Mouse (Mus musculus) embryo, embryonic 10 days (tissue): Measurements from ENCODE around the gene Tceal8.
"Not testable (repeated sequence)": the region's sequence is repeated elsewhere in the genome, so short reads cannot be mapped to it uniquely, and the experiment has no call there.

Source experiments
- DNase-seq: peaks from one replicate; pipeline ENCODE4 v3.0.0-alpha.2; 2015; ENCODE audit warnings: low spot score

Gene Tceal8

DNA sequence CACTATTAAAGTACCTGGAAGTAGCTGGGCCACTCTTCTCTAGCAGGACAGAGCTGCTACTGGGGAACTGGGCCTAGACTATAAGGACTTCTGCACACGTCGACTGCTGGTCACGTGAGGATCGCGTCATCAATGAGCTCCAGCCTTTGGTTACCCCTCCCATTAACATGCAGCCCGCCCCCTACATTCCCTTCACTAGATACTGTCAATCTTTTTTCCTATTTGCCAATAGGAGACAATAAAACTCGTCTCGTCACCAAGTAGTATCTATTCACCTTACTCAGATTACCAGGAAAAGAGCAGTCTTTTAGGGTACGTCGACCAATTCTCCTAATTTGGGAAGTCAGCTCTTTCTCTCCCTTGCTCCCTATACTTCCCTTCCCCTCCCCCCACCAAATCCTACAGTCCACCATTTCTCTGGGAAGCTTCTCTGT lies at the start of gene Tceal8:
TSS of gene Tceal8 (minus strand) at position 225 of the 434 bp plus-strand sequence.
- DNase-seq = peak; percentile 95

DNA sequence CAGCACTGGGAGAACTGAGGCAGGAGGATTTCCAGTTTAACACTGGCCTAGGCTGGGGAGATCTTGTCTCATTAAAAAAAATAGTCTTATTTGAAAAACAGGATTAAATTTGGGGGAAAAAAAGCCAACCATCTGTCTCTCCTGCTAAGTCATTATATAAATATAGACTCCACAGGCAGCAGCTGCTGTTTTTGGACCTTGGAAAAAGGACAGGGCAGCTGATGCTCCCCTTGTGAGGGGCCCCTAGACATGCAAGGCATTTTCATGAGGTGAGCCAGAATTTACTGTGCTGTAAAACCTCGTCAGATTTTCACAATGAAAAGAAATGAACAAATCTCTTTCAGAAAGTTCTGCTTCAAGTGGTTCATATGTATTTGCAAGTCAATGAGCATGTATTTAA lies 44.2 kb upstream of the Tceal8 start:
- no peak for DNase-seq

DNA sequence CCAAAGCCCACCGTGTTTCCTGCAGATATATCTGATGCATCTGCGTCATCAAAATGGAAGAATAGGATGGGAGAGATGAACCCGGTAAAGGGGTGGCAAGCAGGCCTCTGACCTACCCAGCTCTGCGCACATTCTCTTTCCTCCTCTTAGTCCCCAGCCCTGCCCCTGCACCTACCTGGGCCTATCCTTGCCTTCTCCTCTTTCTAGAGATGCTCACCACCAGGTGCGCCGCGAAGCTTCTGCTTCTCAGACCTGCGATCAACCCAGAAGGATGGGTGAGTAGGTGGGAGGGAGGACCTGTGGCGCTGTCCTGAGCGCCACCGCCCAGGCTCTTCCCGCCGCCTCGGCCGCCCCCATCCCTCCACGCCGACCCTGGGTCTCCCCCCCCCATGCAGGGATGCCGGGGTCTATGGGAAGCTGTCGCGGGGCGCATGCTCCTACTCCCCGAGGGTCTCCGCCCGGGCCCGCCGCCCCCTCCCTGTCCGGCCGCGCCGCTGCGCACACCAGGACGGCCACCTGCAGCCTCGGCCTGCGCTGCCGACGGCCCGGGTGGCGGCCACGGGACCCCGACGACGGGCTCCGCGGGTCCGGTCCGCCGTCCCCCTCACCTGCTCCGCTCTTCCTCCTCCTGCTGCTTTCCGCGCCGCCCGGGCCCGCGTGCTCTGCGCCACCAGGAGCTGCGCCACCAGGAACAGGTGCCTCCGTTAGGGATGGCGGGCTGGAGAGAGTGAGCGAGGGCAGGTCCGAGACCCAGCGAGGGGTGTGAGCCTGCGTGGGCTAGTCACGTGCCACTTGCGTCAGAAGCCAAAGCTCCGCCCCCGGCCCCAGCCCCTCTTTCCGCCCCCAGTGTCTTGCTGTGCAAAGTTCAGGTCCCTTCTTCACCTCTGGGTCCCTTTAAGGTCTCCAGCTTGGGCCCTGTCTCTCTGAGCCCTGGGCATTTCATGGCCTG lies 42.9 kb upstream of the Tceal8 start, which contains the start of the genes Tceal7 and Bex1:
TSS of gene Tceal7 (plus strand) at position 51 of the 949 bp plus-strand sequence.
TSS of gene Bex1 (minus strand) at position 785 of the 949 bp plus-strand sequence.
- not testable (repeated sequence) for DNase-seq

DNA sequence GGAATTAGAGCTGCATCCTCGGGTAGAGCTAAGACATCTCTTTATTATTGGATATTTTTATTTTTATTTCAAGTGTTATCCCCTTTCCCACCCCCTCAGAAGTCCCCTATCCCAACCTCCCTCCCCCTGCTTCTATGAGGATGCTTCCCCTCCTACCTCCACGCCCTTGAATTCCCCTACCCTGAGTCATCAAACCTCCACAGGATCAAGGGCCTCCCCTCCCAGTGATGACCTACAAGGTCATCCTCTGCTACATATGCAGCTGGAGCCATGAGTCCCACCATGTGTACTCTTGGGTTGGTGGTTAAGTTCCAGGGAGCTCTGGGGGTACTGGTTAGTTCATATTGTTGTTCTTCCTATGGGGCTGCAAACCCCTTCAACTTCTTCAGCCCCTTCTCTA lies 41.3 kb upstream of the Tceal8 start:
- no peak for DNase-seq

DNA sequence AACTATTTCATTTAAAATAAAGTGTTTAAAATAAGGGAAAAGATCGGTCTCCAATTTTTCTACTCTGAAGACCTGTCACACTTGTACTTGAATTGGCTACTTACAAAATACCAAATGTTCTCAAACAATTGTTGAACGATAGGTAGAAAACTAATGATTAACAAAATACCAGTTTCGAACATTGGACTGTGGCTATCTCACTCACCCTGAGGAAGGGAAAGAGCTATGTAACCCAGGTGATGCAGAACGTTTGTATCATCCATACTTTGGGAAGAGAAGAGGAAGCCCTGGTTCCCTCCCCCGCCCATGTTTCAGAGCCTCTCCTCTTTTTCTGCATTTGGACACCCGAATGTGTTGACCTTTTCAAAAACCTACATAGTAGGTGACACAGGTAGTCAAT lies 32.3 kb upstream of the Tceal8 start:
- DNase-seq = no peak

DNA sequence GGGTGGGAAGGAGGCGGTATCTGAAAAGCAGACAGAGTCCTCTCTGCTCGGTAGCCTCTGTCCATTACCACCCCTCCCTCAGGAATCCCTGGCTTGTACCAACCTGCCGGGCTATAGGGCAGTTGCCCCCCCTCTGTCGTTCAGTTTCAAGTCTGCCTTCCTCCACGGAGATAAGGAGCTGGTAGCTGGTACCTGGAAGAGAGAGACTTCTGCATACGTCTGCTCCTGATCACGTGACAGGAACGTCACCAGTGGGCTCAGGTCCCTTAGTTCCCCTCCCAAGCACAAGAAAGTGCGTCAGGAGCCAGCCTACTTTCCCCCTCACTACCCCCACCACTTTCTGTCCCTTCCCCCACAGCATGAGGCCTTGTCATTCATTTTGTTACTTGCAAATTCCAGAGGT lies 31.5 kb upstream of the Tceal8 start, which contains the start of gene Tceal5:
TSS of gene Tceal5 (minus strand) at position 213 of the 403 bp plus-strand sequence.
- DNase-seq = peak; percentile 59

DNA sequence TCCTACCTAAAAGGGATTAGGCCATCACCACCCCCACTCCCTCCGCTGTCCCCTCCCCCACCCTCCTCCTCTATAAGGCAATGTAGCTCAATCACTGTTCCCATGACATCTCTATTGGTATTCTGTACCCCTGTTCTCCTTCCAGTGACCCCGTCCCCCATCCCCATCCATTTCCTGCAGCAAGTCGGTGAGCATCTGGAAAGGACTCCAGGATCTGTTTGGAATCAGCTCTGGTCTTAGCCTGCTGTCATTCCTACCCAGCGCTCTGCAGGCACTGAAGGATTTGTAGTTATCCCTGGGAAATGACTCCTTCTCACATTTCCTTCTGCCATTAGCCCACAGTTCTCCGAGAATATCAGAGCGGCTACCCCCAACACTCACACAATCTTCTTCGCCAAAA lies 31.1 kb upstream of the Tceal8 start:
- DNase-seq = peak; percentile 6

DNA sequence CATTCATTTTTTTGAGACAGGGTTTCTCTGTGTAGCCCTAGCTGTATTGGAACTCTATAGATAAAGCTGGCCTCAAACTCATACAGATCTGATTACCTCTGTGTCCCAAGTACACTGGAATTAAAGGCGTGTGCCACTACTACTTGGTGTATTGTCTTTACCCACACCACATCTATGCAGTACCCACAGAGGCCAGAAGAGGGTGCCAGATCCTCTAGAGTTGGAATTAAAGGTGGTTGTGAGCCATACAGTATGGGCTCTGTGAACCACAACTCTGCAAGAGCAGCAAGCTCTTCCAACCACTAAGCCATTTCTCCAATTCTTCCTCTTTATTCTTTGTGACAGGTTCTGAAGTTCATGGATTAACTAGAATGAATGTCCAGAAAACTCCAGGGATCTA lies 24.7 kb upstream of the Tceal8 start:
- peak; percentile 23 for DNase-seq

DNA sequence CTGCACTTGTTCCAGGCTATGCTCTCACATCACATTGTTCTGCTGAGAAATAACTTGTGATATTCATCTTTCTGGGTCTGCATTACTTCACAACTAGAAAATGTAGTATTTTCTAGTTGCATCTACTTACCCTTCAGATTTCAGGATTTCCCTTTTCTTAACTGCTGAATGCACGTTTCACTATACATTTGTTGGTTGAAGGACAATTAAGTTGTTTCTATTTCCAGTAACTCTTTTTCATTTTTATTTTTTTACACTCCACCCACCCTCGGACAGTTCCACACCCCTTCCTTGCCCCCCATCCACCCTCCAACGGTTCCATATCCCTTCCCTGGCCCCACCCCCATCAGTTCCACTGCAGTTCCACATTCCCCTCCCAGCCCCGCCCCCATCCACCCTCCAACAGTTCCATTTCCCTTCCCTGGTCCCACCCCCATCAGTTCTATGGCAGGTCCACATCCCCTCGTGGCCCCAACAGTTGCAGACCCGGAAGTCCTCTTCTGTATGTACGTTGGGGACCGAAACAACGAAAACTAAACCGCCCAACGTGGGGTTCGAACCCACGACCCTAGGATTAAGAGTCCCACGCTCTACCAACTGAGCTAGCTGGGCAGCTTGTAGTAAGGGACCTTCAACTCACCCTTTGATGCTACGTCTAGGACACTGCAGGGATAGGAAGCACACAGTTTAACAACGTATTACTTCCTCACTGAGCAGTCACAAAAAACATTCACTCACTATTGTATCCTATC lies 23.2 kb upstream of the Tceal8 start:
- no peak for DNase-seq

DNA sequence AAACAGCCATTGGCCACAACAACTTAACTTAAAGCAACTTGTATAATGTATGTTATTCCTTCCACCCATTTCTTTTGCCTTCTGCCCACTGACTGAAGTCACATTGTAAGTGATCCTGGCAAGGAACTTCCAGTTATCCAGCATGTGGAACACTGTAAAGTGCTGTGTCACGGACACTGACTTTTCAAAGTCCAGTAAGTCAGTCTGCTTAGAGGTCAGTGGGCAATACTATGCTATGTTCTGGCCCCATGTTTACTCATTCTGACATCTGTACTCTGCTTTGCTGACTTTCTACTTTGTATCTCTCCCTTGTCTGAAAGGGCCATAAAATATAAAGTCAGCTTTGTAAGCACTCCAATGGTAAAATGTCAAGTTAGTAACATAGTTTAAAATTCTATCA lies 11.0 kb upstream of the Tceal8 start:
- no peak for DNase-seq

DNA sequence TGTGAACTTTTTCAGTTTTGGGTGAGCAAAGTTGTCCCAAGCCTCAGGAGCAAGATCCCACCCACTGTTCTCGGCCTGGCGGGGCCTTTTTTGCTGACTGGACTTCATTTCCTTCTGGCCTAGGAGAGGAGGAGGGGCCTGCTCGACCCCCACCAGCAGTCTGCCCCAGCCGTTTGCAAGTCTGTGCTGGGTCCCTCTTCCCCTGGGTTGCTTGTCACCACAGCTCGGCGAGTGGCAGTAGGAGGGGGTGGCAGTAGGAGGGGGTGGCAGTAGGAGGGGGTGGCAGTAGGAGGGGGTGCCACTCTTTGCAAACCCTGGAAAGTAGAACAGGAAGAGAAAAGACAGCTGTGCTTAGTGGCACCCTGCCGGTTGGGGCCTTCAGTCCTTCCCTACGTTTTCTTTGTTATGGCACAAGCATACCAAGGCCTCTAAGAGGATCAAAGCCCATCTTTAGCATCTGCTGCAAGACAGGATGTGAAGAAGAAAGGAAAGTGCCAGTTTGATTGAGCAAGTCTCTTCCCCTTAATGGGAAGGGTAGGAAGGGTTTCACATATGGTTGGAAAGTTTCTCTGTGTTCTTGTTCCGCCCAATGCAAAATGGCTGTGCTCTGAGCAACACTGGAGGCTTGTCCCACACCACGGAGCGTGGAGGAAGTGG lies 8.9 kb upstream of the Tceal8 start:
- peak; percentile 7 for DNase-seq

DNA sequence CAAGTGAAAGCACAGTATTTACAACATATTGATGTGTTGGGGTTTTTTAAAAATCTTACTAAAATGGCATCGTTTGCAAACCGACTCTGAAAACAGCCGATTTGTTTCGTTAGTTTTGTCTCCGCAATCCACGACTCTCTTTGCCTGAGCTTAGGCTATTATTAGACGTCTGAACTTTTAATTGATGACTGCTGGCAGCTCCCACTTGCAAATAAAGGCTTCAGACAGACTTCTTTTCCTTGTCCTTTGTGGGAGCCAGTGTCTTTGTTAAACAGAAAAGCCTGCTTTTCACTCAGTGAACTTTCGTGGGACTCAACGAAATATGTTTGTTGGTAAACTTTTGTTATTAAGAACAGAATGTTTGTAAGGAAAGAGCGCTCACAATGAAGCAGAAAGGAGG lies 644 bp upstream of the Tceal8 start:
- peak; percentile 38 for DNase-seq

DNA sequence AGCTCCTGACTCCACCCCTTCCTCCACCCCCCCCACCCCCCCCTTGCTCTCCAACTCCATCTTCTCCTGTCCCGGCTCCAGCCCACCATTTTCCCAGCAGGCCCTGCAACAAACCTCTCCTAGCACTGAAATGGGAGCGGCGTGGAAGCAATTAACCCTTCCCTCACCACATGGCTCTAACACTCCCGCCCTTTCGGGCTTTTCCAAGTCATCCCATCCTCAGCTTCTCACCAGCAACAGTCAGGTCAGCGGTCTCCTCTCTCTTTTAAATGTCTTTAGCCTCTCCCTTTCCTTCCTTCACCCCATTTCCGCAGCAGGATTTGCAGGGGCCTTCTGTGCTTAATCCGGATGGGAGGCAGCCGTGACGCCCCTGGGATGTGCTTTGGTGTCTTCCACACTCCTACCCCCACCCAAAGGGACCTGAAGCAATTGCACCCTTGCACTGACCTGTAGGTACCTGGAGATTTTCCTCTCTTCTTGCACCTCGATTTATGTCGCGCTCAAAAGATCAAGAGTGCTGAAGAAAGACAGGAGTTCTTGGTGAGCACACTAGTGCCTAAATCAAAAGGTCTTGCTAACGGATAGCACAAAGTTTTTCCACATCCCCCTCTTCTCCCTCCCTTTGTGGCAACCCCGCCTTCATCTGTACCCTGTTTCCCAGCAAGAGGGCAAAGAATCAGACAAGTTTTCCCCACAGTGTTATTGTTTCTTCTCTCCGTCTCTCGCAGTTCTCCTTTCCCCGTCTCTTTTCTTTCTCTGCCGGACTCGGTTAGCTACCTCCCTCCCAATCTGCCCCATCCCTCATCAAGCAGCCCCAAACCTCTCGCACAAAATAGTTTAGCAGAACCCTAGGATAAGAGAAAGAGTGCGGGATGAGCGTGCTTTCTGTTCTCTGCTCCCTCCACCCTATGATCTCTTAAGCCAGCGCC lies 689 bp downstream of the Tceal8 start:
- peak; percentile 84 for DNase-seq

DNA sequence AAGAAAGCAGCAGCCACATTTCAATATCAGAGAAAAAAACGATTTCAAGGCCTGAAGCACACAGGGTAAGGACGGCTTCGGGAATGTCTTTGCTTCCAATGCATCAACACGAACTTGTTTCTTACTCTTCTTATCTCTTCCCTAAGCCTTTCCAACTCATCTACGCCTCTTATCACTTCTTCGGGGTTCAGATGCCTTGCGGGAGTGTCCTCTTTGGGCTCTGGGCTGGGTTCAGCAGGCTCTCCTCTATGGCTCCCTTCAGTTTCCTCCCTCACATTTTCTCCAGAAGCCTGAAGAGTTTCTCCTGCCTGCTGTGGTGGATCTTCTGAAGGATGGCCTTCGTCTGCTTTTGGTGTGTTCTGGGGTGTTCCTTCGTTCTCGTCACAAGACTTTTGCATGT lies 1.5 kb downstream of the Tceal8 start:
- no peak for DNase-seq

DNA sequence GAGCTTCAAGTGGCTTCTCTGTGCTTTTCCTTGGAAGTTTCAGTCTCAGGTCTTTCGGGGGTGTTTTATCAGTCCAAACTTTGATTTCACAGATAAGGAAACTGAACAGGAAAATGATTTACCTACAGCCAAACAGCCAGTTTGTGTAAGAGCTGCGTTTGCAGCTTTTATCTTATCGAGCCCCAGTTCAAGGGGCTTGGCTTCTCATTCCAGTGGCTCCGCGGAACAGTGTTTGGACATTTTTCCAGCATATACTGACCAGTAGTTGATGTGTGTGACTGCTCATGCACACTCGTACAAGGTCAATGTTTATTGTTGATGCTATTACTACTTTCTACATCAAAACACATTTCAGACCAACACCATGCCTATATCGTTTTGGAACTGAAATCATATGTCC lies 27.9 kb downstream of the Tceal8 start:
- no peak for DNase-seq

DNA sequence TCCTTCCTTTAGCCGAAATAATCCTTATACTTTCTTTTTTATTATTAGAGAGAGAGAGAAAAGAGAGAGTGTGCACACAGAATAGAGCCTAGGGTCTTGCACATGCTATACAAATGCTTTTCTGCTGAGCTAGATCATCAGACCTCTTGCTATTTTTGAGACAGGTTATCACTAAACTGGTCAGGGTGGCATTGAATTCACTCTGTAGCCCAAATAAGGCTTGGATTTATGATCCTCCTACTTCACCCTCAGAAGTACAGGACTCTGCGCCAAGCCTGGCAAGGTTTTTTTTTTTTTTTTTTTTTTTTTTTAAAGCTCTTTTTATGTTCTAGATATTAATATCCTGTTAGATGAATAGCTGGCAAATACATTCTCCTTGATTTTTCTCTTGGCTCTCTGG lies 28.4 kb downstream of the Tceal8 start:
- DNase-seq = no peak

DNA sequence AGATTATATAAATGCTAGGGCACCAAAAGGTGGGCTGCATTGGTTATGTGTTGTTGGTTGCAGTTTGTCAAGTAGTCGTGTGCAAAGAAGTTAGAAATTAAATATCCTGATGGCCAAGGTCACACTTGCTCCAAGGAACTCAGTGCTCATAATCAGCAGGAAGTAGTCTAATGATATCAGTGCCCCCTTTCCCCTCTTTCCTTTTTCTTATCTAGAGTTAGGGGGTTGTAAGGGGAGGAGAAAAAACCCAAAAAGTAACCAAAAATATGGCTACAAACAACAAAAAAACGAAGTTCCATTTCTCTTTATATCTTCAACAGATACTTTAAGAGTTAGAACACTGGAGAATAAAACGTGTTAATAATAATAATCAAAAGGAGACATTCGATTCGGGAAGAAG lies 30.8 kb downstream of the Tceal8 start:
- DNase-seq = no peak

DNA sequence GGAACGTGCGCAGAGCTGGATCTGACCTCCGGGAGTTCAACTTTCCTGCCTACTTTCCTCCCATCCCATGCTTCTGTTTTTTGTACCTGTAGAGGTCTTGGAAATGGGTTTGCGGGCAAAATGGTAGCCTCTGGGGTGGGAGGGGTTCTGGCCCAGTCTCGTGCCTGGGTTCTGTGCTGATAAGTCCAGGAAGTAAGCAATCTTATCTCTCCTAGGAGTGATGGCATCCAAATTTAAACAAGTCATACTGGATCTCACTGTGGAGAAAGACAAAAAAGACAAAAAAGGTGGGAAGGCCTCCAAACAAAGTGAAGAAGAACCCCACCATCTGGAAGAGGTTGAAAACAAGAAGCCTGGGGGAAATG lies 32.5 kb downstream of the Tceal8 start:
- not testable (repeated sequence) for DNase-seq

DNA sequence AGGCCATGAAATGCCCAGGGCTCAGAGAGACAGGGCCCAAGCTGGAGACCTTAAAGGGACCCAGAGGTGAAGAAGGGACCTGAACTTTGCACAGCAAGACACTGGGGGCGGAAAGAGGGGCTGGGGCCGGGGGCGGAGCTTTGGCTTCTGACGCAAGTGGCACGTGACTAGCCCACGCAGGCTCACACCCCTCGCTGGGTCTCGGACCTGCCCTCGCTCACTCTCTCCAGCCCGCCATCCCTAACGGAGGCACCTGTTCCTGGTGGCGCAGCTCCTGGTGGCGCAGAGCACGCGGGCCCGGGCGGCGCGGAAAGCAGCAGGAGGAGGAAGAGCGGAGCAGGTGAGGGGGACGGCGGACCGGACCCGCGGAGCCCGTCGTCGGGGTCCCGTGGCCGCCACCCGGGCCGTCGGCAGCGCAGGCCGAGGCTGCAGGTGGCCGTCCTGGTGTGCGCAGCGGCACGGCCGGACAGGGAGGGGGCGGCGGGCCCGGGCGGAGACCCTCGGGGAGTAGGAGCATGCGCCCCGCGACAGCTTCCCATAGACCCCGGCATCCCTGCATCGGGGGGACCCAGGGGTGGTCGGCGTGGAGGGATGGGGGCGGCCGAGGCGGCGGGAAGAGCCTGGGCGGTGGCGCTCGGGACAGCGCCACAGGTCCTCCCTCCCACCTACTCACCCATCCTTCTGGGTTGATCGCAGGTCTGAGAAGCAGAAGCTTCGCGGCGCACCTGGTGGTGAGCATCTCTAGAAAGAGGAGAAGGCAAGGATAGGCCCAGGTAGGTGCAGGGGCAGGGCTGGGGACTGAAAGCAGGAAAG lies 33.1 kb downstream of the Tceal8 start, which contains the start of gene Bex4:
TSS of gene Bex4 (plus strand) at position 170 of the 813 bp plus-strand sequence.
- not testable (repeated sequence) for DNase-seq

DNA sequence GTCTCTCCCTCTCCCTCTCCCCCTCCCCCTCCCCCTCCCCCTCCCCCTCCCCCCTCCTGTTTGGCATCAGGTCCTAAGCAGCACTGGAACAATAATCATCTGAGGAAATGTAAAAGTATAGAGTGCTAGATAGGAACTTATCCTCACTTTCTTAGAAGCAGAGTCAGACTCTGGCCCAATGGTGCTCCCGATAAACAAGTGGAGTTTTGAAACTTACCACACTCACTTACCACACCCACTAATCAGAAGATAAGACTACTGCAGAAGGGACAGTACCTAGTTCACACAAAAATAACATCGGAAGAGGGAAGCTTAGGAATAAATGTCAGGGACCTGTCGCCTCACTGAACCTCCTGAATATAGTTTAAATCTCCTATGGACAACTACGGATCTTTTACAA lies 36.6 kb downstream of the Tceal8 start:
- no peak for DNase-seq
